Mouse (Mus musculus): ENCODE data around the gene Reps2. TPM values are rescaled to one million over a fixed set of nuclear protein-coding genes. Genes with fewer than 3 reads are reported as not detected.

Reps2 gene
- polyA plus RNA-seq, 1 experiment from 2014 or later = 0.40 TPM

DNA sequence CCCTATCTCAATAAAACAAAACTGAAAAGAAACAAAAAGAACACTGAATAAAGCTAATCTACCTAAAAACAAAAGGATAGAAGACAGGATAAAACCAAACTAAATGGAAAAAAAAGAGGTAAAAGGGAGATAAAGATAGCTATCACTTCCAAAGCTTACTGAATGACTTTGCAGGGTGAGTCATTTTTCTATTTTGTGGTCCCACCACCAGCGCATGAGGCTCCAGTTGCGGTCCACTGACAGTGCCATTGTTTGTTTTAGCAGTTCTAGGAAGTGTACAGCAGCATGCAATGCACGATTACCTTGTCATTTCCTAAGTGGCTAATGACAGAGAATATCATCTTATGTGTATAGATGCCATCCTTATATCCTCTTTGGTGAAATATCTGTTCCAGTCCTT is 224.0 kb downstream of the Reps2 start:
- Histone ChIP-seq H3K27ac (no peak overlapping the region), H3K4me3 (no peak overlapping the region), H3K4me2 (no peak overlapping the region), H3K27me3 (0 out of 2 replicates have a peak, but pooled peaks cover 3% of the 10 kb centered on the region), H3K36me3 (no peaks in the 10 kb centered on the region), H3K9me3 (replicated peaks) (no peaks in the 10 kb centered on the region), H3K4me1 (replicated peaks) (no peaks in the 10 kb centered on the region), H3K9ac (no peak overlapping the region)
- WGBS = 62% methylated on average over 3 of the region's 3 CpGs
- ATAC-seq (replicated peaks; ENCODE audit: insufficient number of reproducible peaks, insufficient read depth, low FRiP score, low read depth) = no peak

DNA sequence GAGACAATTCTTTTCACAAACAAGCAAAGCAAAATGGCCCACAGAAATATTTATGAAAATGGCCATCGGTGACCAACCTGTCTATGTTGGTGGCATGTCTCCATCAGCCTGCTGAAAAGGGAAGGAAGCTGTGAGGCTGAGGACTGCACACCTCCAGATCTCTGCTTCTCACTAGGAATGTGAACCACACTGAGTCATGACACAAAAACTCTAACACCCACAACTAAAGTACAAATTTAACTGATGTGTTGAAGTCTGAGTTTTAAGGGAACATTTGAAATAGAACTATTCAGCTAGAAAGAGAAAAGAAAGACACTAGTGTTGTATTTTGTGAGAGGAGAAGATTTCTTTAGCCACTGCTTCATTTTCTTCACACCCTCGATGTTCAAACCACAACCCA is 230.3 kb downstream of the Reps2 start:
- Histone ChIP-seq H3K9me3 (replicated peaks) (no peaks in the 10 kb centered on the region), H3K27me3 (0 out of 2 replicates have a peak, but pooled peaks cover 3% of the 10 kb centered on the region), H3K4me3 (no peak overlapping the region), H3K4me1 (replicated peaks) (no peaks in the 10 kb centered on the region), H3K9ac (no peak overlapping the region), H3K27ac (no peak overlapping the region), H3K4me2 (no peak overlapping the region), H3K36me3 (no peaks in the 10 kb centered on the region)
- no peak for ATAC-seq (replicated peaks; ENCODE audit: insufficient number of reproducible peaks, insufficient read depth, low FRiP score, low read depth)
- WGBS = 69% methylated on average over 2 of the region's 2 CpGs

DNA sequence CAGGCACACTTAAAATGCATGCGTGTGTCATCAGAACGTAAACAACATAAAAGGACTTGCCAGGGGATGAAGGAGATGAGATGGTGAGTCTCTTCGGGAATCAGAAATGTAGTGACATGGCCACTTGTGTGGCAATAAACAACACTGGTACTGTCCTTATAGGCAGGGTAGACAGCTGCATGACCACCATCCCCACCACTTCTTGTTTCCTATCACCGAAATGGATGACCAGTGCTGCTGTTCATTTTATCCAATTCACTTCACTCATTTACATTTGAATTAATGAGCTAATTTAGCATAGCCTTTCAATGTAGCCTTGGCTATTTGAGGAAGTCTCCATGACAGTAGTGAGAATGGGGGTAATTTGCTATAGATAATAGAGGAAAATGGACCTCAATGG is 236.2 kb downstream of the Reps2 start:
- no peak for ATAC-seq (replicated peaks; ENCODE audit: insufficient number of reproducible peaks, insufficient read depth, low FRiP score, low read depth)
- Histone ChIP-seq H3K27ac (no peak overlapping the region), H3K27me3 (no peaks in the 10 kb centered on the region), H3K4me2 (no peak overlapping the region), H3K4me3 (no peak overlapping the region), H3K36me3 (no peaks in the 10 kb centered on the region), H3K9me3 (replicated peaks) (no peaks in the 10 kb centered on the region), H3K9ac (no peak overlapping the region), H3K4me1 (replicated peaks) (no peaks in the 10 kb centered on the region)
- 76% methylated on average over 4 of the region's 4 CpGs for WGBS

DNA sequence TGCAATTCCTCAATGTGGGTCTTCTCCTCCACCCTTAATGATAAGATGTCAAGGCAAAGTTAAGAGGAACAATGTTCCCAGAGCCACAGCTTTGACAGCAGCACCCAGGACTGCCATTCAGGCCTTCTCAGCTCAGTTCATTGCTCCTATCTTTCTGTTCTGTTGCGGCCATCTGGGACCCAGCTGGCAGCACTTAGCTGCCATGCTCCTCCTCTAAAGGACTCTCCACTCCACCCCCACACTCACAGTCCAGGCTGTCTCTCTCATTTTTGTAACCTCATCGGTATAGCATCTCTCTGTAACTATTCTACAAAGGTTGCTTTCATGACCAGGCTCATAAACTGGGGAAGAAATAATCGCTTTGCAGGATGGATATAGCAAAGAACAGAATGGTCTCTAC is 241.0 kb downstream of the Reps2 start:
- Histone ChIP-seq H3K9ac (no peak overlapping the region), H3K9me3 (replicated peaks) (no peaks in the 10 kb centered on the region), H3K27me3 (no peaks in the 10 kb centered on the region), H3K4me1 (replicated peaks) (no peaks in the 10 kb centered on the region), H3K4me2 (no peak overlapping the region), H3K4me3 (no peak overlapping the region), H3K36me3 (no peaks in the 10 kb centered on the region), H3K27ac (no peak overlapping the region)
- ATAC-seq (replicated peaks; ENCODE audit: insufficient number of reproducible peaks, insufficient read depth, low FRiP score, low read depth) = no peak
- 71% methylated on average over 3 of the region's 3 CpGs for WGBS

DNA sequence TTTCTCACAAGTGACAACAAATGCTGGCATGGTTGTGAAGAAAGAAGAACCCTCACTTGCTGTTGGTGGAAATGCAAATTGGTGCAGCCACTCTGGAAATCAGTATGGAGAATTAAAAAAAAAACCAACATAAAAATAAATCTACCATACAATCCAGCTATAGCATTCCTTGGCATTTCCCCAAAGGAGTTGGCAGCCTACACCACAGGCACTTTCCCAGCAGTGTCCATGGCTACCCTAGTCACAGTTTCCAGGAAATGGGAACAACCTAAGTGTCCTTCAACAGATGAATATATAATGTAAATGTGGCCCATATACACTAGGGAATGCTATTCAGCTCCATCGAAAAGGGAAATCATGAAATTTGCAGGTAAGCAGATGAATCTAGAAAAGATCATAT is 262.7 kb downstream of the Reps2 start:
- ATAC-seq (replicated peaks; ENCODE audit: insufficient number of reproducible peaks, insufficient read depth, low FRiP score, low read depth) = no peak
- no peaks in the 10 kb centered on the region for H3K27me3 ChIP-seq
- H3K4me2 ChIP-seq = no peak overlapping the region
- no peak overlapping the region for H3K27ac ChIP-seq
- H3K9me3 ChIP-seq (replicated peaks) = no peaks in the 10 kb centered on the region
- no peaks in the 10 kb centered on the region for H3K4me1 ChIP-seq (replicated peaks)
- H3K4me3 ChIP-seq = no peak overlapping the region
- H3K36me3 ChIP-seq = no peaks in the 10 kb centered on the region
- WGBS = 74% methylated on average over 1 of the region's 1 CpGs
- no peak overlapping the region for H3K9ac ChIP-seq

DNA sequence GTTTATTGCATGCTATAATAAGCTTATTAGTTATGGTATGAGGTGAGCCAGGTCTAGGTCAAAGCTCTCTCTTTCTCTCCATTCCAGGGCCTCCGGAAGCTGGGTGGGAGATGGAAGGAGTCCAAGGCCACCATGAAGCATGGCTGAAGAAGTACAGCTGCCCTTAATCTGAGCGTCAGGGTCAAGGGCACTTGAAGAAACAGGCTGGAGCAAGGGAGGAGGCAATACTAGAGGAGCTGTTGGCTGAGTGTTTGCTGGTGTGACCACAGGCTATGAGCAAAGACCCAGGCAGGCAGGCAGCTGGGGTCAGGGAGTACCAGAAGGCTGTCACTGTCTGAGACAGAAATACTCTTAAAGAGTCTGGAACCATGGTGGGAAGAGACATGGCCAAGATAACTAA is 280.2 kb downstream of the Reps2 start:
- Histone ChIP-seq H3K36me3 (no peaks in the 10 kb centered on the region), H3K27me3 (no peaks in the 10 kb centered on the region; the same call in 1 of the 2 replicates), H3K4me2 (no peak overlapping the region), H3K9ac (no peak overlapping the region), H3K4me3 (no peak overlapping the region), H3K9me3 (replicated peaks) (no peaks in the 10 kb centered on the region), H3K4me1 (replicated peaks) (no peaks in the 10 kb centered on the region; the same call in 1 of the 2 replicates), H3K27ac (no peak overlapping the region)
- 49% methylated on average over 2 of the region's 2 CpGs for WGBS
- no peak for ATAC-seq (replicated peaks; ENCODE audit: insufficient number of reproducible peaks, insufficient read depth, low FRiP score, low read depth)

Other genes starting within 250 kb of the Reps2 start
- 408 and 421 TPM in 2 replicates for gene Rbbp7, start 116.8 kb upstream of the Reps2 start, polyA plus RNA-seq (2015; fragmentation: Nextera tagmentation; extraction: Ambion mirVana)
- gene Txlng, start 185.8 kb upstream of the Reps2 start, polyA plus RNA-seq (2015; fragmentation: Nextera tagmentation; extraction: Ambion mirVana) = 9.0 and 9.9 TPM in 2 replicates
- 25.8 and 25.9 TPM in 2 replicates for gene Syap1, start 244.8 kb upstream of the Reps2 start, polyA plus RNA-seq (2015; fragmentation: Nextera tagmentation; extraction: Ambion mirVana)

Measured in heart, embryonic 15.5 days (tissue).